Mouse (Mus musculus) urinary bladder, postnatal 36 days (tissue): ENCODE measurements around the gene Gnl2.

Source experiments
- DNase-seq, 2 experiments: peaks; one replicate each; pipeline ENCODE4 v3.0.0; 2022; ENCODE audit warnings: low spot score in 2 of 2, mixed read lengths in 1 of 2

Gnl2 gene

GRCm38 (mm10) chr4:125084403-125085345, 68.3 kb downstream of the Gnl2 start, which contains the start of gene Meaf6:
Meaf6 (plus strand) TSS chr4:125085134.
- peak; percentile 90 to 92 for DNase-seq

GRCm38 (mm10) chr4:125085346-125085841, 69.0 kb downstream of the Gnl2 start:
- no peak for DNase-seq

- DNase-seq, result no peak
These were observed 76.6 kb downstream of the Gnl2 start for GRCm38 (mm10) chr4:125093031-125093430.

- no peak for DNase-seq
These were observed 79.7 kb downstream of the Gnl2 start for GRCm38 (mm10) chr4:125096066-125096465.

GRCm38 (mm10) chr4:125097412-125097811, 81.0 kb downstream of the Gnl2 start:
- DNase-seq, result no peak

- DNase-seq, result peak; percentile 68 to 78
These were observed 83.1 kb downstream of the Gnl2 start for GRCm38 (mm10) chr4:125099458-125099857.

DNA sequence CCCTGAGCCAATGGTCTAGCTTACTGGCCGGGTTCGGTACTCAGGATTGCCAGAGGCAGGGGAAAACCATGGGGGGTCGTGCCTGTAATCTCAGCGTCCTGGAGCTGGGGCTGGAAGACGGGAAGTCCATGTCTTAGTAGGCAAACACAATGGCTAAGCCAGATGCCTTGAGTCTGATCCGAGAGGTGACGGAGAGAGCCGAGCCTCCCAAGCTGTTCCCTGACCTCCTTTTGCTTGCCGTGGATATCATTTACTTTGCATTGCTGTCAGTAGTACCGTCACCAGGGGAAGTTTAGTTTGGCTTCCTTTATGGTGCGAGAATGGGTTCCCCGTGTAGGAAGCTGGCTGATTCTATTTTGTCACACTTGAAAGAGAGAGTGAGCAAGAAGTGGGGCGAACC, 84.9 kb downstream of the Gnl2 start:
- no peak for DNase-seq
